8 mouse cellular contexts compared by ENCODE assay signal in the genomic region with DNA sequence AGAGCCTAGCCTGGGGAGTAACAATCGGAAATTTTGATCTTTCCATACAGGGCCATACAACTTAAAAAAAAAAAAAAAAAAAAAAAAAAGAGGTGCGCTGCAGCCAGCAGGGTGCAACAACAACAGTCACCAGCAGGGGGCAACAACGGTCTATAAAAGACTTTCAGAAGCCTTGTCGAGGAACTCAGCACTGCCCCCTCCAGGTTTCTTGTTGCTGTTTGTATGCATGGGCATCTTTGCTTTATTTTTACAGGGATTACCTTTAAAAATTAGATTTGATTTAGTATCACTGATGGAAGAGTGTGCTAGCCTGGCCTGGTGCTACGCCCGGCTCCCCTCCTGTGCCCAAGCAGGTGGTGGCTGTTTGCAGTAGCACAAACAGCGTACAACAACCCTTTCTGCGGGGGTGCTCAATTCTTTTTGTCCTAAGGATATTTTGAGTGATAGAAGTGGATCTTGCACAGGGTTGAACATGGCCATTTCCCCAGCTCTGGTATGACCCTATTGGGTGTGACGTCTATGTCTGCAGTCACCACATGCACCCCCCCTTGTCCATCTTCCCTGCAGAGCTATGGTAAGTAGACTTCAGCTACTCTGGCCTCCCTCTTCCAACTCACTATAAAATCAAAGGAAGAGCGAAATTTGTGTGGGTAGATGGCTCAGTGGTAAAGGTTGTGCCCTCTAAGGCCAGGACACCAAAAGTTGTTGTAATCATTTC. TPM values are rescaled to one million over a fixed set of nuclear protein-coding genes. Genes with fewer than 3 reads are reported as not detected.
DNase-seq lines count a peak whose midpoint lies in the region; ATAC-seq and TF ChIP-seq lines count a peak whose summit lies in the region.

No protein-coding gene starts in this region.

- TF ChIP-seq POLR2A in testis, adult 2 months (IDR thresholded peaks at IDR 0.05; ENCODE audit: control insufficient read depth, low read depth, low read length), result no peak

- no peak overlapping the region for H3K9ac ChIP-seq in limb, embryonic 11.5 days (ENCODE audit: low read length)
- no peak overlapping the region for H3K9ac ChIP-seq in neural tube, embryonic 12.5 days

- no peak overlapping the region for H3K27ac ChIP-seq in limb, embryonic 11.5 days (replicated peaks; ENCODE audit: low read depth, low read length)
- H3K27ac ChIP-seq in neural tube, embryonic 12.5 days, result no peak overlapping the region
- H3K27ac ChIP-seq in testis, adult 2 months (ENCODE audit: control insufficient read depth, insufficient read depth, low read depth, low read length), result no peak overlapping the region

- 41% methylated on average over 10 of the region's 10 CpGs for WGBS in limb, embryonic 11.5 days
- 47% methylated on average over 10 of the region's 10 CpGs for WGBS in neural tube, embryonic 12.5 days

- no peaks in the 10 kb centered on the region for H3K36me3 ChIP-seq in limb, embryonic 11.5 days (ENCODE audit: control insufficient read depth, insufficient read depth, low read length)
- no peaks in the 10 kb centered on the region for H3K36me3 ChIP-seq in neural tube, embryonic 12.5 days
- H3K36me3 ChIP-seq in testis, adult 2 months (ENCODE audit: control insufficient read depth, insufficient read depth, low read length), result peaks cover 2% of the 10 kb centered on the region

- DNase-seq in 3134 (ENCODE audit: extremely low read depth, insufficient read length, low spot score), result peak; percentile 39
- DNase-seq in T-cell, adult 2 months (ENCODE audit: low spot score), result peak; percentile 81
- peak; percentile 92 to 97 for DNase-seq in cerebellum, postnatal 36 days
- DNase-seq in gastrocnemius, adult 8-10 months (ENCODE audit: low spot score in 2 of 2), result peak; percentile 82 to 84
- peak; percentile 82 to 96 for DNase-seq in kidney, adult 8-10 months
- peak; percentile 96 for DNase-seq in limb, embryonic 11.5 days (ENCODE audit: low spot score)

- ATAC-seq in limb, embryonic 11.5 days (ENCODE audit: insufficient number of reproducible peaks, low FRiP score, low TSS enrichment, low read depth), result no peak
- peak; percentile 29; the same call in 1 of the 2 replicates for ATAC-seq in neural tube, embryonic 12.5 days (ENCODE audit: low FRiP score, low read depth)

- peak; percentile 74 for TF ChIP-seq CTCF in testis, adult 2 months (IDR thresholded peaks at IDR 0.05; ENCODE audit: control insufficient read depth, insufficient read depth, insufficient replicate concordance, low read depth, low read length)

- no peaks in the 10 kb centered on the region for H3K4me1 ChIP-seq in limb, embryonic 11.5 days (ENCODE audit: control insufficient read depth, insufficient read depth, low read length)
- no peaks in the 10 kb centered on the region for H3K4me1 ChIP-seq in neural tube, embryonic 12.5 days
- H3K4me1 ChIP-seq in testis, adult 2 months (ENCODE audit: control insufficient read depth, insufficient read depth, low read length), result no peaks in the 10 kb centered on the region

- H3K4me3 ChIP-seq in limb, embryonic 11.5 days (ENCODE audit: low read depth, low read length), result no peak overlapping the region
- no peak overlapping the region for H3K4me3 ChIP-seq in neural tube, embryonic 12.5 days
- no peak overlapping the region for H3K4me3 ChIP-seq in testis, adult 2 months (ENCODE audit: control insufficient read depth, low read depth, low read length)

- H3K9me3 ChIP-seq in limb, embryonic 11.5 days (ENCODE audit: control insufficient read depth, low read length), result no peaks in the 10 kb centered on the region
- H3K9me3 ChIP-seq in neural tube, embryonic 12.5 days, result no peaks in the 10 kb centered on the region

- H3K4me2 ChIP-seq in limb, embryonic 11.5 days (ENCODE audit: low read depth, severe bottlenecking), result no peak overlapping the region
- H3K4me2 ChIP-seq in neural tube, embryonic 12.5 days (replicated peaks), result no peak overlapping the region

- H3K27me3 ChIP-seq in limb, embryonic 11.5 days (ENCODE audit: control insufficient read depth, insufficient read depth, low read length), result no peaks in the 10 kb centered on the region
- 0 out of 2 replicates have a peak, but pooled peaks cover 8% of the 10 kb centered on the region for H3K27me3 ChIP-seq in neural tube, embryonic 12.5 days (replicated peaks)
- no peaks in the 10 kb centered on the region for H3K27me3 ChIP-seq in testis, adult 2 months (ENCODE audit: control insufficient read depth, insufficient read depth, low read length)

RNA-seq across cellular contexts. Expression of a gene that starts 35.4 kb away (rescaled TPM):
- under 1 TPM in 1 of 4 experiments, not detected in 3; 0.10 TPM for total RNA-seq in gastrocnemius, adult 8-10 months (2022)
- polyA plus RNA-seq in limb, embryonic 11.5 days (2014; fragmentation: Nextera tagmentation; extraction: Ambion mirVana), result 0.18 and 0.25 TPM in 2 replicates
- 0.49 and 0.50 TPM in 2 replicates for polyA plus RNA-seq in neural tube, embryonic 12.5 days (2016; fragmentation: Nextera tagmentation; extraction: Ambion mirVana)
- 93.5 and 94.6 TPM in 2 replicates for polyA plus RNA-seq in testis, adult 2 months (2012; rRNA removed)

Comparison
In these comparisons a context has a peak if more than half of its experiments do, and no peak if none do; other contexts are left out.
1. DNase-seq: peak in every context shown above with its lines; median percentile 96 in limb, embryonic 11.5 days; 94 in cerebellum, postnatal 36 days; 89 in kidney, adult 8-10 months; 83 in gastrocnemius, adult 8-10 months; 81 in T-cell, adult 2 months; 39 in 3134.
2. RNA of a gene that starts 35.4 kb away (polyA plus RNA-seq): 93.5 to 94.6 TPM in testis, adult 2 months; 0.49 to 0.50 TPM in neural tube, embryonic 12.5 days and 0.18 to 0.25 TPM in limb, embryonic 11.5 days; every median in the first group is over 10 times any median in the second.